Mouse (Mus musculus): Measurements from ENCODE around the gene Hoxa1. TPM values are rescaled to one million over a fixed set of nuclear protein-coding genes. Genes with fewer than 3 reads are reported as not detected.

Hoxa1 gene
- 0.39 and 0.52 TPM in 2 replicates for polyA plus RNA-seq (2015; fragmentation: Nextera tagmentation; extraction: Ambion mirVana)

DNA sequence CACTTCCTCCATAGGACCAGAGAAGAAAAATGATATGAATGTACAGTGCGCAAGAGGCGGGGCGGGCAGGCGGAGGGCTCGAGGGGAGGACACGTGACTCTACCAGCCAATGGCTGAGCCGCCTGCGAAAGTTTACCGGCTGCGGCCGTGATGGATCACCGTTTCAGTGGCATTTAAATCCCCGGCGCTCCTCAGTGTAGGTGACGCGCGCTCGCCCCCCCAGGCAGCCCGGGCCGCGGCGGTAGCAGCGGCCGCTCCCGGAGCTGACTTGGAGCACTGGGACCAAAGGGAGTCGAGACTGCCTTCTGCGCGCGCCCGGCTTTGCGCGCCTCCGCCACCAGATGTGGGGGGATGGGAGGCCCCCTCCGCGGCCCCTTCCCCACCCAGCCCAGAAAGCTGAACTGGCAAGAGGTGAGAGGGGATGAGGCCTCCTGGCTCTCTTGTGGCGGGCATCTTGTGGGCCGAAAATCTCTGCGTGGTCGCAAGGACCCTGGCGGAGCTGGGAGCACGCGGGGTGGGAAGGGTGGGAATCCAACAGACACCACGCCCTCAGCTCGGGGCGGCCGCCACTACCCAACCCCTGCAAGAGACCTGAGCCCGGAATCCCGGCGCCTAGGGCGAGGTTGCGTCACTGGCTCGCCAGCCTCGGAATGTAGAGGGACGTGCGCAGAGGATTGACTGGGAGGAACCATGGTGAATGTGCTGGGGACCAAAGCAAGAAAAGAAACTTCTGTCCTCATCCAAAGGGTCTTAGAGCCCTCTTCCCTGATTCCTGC, at the start of gene Hoxa1:
TSS of gene Hoxa1 (minus strand) at position 42 of the 776 bp plus-strand sequence.
- ATAC-seq (ENCODE audit: insufficient number of reproducible peaks, low FRiP score, low TSS enrichment, low read depth), result peak; percentile 55
- Histone ChIP-seq H3K9me3 (replicated peaks) (no peaks in the 10 kb centered on the region), H3K27me3 (peaks cover 96% of the 10 kb centered on the region), H3K36me3 (no peaks in the 10 kb centered on the region), H3K4me2 (replicated peaks) (peak within 1 kb of the TSS; percentile 98), H3K9ac (peak within 1 kb of the TSS; percentile 26; the same call in 1 of the 2 replicates), H3K4me1 (peaks cover 14% of the 10 kb centered on the region), H3K27ac (replicated peaks) (no peak within 1 kb of the TSS), H3K4me3 (replicated peaks) (peak within 1 kb of the TSS; percentile 57)
- WGBS, result under 1% methylated on average over 55 of the region's 55 CpGs

- no peak overlapping the region for H3K27ac ChIP-seq (replicated peaks)
Observed at GRCm38 (mm10) chr6:52207684-52207976, 49.5 kb upstream of the Hoxa1 start.

DNA sequence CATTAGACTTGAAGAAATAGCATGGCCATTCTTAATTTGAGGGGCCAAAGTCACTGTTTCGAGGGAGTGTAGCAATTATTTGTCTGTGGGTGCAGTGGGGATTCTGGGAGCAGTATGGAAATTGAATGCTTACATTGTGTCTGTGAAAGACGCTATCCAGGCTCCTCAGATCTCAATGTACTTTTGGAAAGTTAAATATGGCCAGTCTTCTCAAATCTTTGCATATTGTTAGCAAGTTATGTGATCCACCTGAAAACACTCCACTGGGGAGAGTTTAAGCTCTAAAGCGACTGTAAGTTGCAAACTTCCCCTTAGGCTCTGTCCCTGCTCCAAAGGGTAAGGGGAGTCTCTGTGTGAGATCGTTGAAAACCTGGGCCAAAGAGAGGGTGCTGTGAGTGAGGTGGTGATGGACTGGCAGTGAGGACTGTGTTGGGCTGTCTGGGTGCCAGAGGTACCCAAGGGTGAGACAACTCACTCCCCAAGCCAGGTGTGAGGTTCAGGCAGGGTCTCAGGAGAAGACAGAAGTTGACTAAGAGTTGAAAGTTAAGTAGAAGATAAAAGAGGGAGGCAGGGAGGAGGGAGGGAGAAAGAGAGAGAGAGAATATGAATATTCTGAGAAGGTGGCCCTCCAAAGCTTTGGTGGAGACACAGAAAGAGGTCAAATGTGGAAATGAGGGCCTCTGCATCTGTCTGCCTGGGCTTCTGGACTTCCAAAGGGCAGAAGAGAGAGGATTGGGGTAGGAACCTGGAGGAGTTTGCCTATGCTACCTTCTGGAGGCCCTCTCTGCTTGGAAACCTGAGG, 49.0 kb upstream of the Hoxa1 start:
- H3K4me2 ChIP-seq (replicated peaks), result no peak overlapping the region
- ATAC-seq (ENCODE audit: insufficient number of reproducible peaks, low FRiP score, low TSS enrichment, low read depth), result no peak
- H3K36me3 ChIP-seq, result no peaks in the 10 kb centered on the region
- H3K9me3 ChIP-seq (replicated peaks), result no peaks in the 10 kb centered on the region
- 3% methylated on average over 4 of the region's 4 CpGs for WGBS
- peaks cover 29% of the 10 kb centered on the region for H3K4me1 ChIP-seq
- no peak overlapping the region for H3K4me3 ChIP-seq (replicated peaks)
- peaks cover 98% of the 10 kb centered on the region for H3K27me3 ChIP-seq
- no peak overlapping the region for H3K27ac ChIP-seq (replicated peaks)
- H3K9ac ChIP-seq, result no peak overlapping the region

More at GRCm38 (mm10) chr6:52207684-52207976, 49.5 kb upstream of the Hoxa1 start:
- H3K4me3 ChIP-seq (replicated peaks), result no peak overlapping the region
- no peak overlapping the region for H3K4me2 ChIP-seq (replicated peaks)
- H3K9me3 ChIP-seq (replicated peaks), result no peaks in the 10 kb centered on the region
- no peak for ATAC-seq (ENCODE audit: insufficient number of reproducible peaks, low FRiP score, low TSS enrichment, low read depth)
- peaks cover 30% of the 10 kb centered on the region for H3K4me1 ChIP-seq
- peaks cover 98% of the 10 kb centered on the region for H3K27me3 ChIP-seq
- H3K9ac ChIP-seq, result no peak overlapping the region
- no peaks in the 10 kb centered on the region for H3K36me3 ChIP-seq

- Histone ChIP-seq H3K4me3 (replicated peaks) (no peak overlapping the region), H3K27me3 (peaks cover 98% of the 10 kb centered on the region), H3K4me2 (replicated peaks) (no peak overlapping the region), H3K4me1 (peaks cover 24% of the 10 kb centered on the region), H3K27ac (replicated peaks) (no peak overlapping the region), H3K9ac (no peak overlapping the region), H3K36me3 (no peaks in the 10 kb centered on the region), H3K9me3 (replicated peaks) (no peaks in the 10 kb centered on the region)
- no peak for ATAC-seq (ENCODE audit: insufficient number of reproducible peaks, low FRiP score, low TSS enrichment, low read depth)
- WGBS, result 3% methylated on average over 55 of the region's 55 CpGs
Observed at GRCm38 (mm10) chr6:52205638-52206621, 47.8 kb upstream of the Hoxa1 start.

- peaks cover 99% of the 10 kb centered on the region for H3K27me3 ChIP-seq
Observed at GRCm38 (mm10) chr6:52205221-52205620, 47.1 kb upstream of the Hoxa1 start.

DNA sequence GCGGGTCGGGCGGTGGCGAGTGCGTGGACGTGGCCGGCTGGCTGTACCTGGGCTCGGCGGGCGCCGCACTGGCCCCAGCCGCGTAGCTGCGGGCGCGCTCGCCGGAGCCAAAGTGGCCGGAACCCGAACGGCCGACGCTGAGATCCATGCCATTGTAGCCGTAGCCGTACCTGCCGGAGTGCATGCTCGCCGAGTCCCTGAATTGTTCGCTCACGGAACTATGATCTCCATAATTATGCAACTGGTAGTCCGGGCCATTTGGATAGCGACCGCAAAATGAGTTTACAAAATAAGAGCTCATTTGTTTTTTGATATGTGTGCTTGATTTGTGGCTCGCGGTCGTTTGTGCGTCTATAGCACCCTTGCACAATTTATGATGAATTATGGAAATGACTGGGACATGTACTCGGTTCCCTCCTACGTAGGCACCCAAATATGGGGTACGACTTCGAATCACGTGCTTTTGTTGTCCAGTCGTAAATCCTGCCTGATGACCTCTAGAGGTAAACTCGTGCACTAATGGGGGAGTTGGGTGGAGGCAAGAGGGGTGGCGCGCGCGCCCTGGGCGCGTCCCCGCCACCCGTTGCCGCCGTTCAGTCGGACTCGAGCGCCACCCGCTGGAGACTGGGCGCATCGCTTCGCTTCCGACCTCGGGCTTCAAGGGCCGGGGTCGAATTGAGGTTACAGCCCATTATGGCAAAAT, 46.1 kb upstream of the Hoxa1 start, which contains the start of gene Hoxa5:
TSS of gene Hoxa5 (minus strand) at position 538 of the 703 bp plus-strand sequence.
- peak within 1 kb of the TSS; percentile 32 for H3K4me3 ChIP-seq (replicated peaks)
- no peaks in the 10 kb centered on the region for H3K36me3 ChIP-seq
- H3K27me3 ChIP-seq, result peaks cover 99% of the 10 kb centered on the region
- peaks cover 24% of the 10 kb centered on the region for H3K4me1 ChIP-seq
- H3K9ac ChIP-seq, result no peak within 1 kb of the TSS
- H3K27ac ChIP-seq (replicated peaks), result no peak within 1 kb of the TSS
- H3K9me3 ChIP-seq (replicated peaks), result no peaks in the 10 kb centered on the region
- peak within 1 kb of the TSS; percentile 45 for H3K4me2 ChIP-seq (replicated peaks)
- WGBS, result under 1% methylated on average over 65 of the region's 65 CpGs
- ATAC-seq (ENCODE audit: insufficient number of reproducible peaks, low FRiP score, low TSS enrichment, low read depth), result no peak

More at GRCm38 (mm10) chr6:52205221-52205620, 47.1 kb upstream of the Hoxa1 start:
- H3K9ac ChIP-seq, result no peak overlapping the region
- no peak overlapping the region for H3K27ac ChIP-seq (replicated peaks)
- no peak overlapping the region for H3K4me2 ChIP-seq (replicated peaks)
- no peak for ATAC-seq (ENCODE audit: insufficient number of reproducible peaks, low FRiP score, low TSS enrichment, low read depth)
- H3K4me1 ChIP-seq, result peaks cover 24% of the 10 kb centered on the region
- WGBS, result 6% methylated on average over 14 of the region's 14 CpGs
- no peaks in the 10 kb centered on the region for H3K9me3 ChIP-seq (replicated peaks)
- no peaks in the 10 kb centered on the region for H3K36me3 ChIP-seq
- H3K4me3 ChIP-seq (replicated peaks), result no peak overlapping the region

- H3K4me3 ChIP-seq (replicated peaks), result peak overlapping the region; percentile 32
- no peak overlapping the region for H3K9ac ChIP-seq
- H3K27me3 ChIP-seq, result peaks cover 99% of the 10 kb centered on the region
- whole genome bisulfite sequencing, result under 1% methylated on average over 46 of the region's 46 CpGs
- no peaks in the 10 kb centered on the region for H3K9me3 ChIP-seq (replicated peaks)
- H3K4me2 ChIP-seq (replicated peaks), result peak overlapping the region; percentile 45
- no peak overlapping the region for H3K27ac ChIP-seq (replicated peaks)
- H3K4me1 ChIP-seq, result peaks cover 19% of the 10 kb centered on the region
- no peaks in the 10 kb centered on the region for H3K36me3 ChIP-seq
- no peak for ATAC-seq (ENCODE audit: insufficient number of reproducible peaks, low FRiP score, low TSS enrichment, low read depth)
Observed at GRCm38 (mm10) chr6:52203371-52204049, 45.4 kb upstream of the Hoxa1 start.

DNA sequence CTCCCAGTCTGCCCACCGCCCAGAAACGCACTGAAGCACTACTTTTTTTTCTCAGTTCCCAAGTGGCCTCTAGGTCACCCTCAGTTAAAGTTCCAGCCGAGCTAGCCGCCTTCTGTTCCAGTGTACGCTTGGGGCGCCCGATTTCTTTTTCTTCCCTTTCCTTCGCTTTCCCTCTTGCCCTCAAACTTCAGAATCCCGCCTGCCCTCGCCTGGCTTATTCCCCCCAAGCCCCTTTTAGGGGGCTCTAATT, 44.9 kb upstream of the Hoxa1 start:
- WGBS, result 3% methylated on average over 10 of the region's 10 CpGs
- Histone ChIP-seq H3K9ac (no peak overlapping the region), H3K36me3 (no peaks in the 10 kb centered on the region), H3K4me3 (replicated peaks) (peak overlapping the region; percentile 32; the same call in 1 of the 2 replicates), H3K27ac (replicated peaks) (no peak overlapping the region), H3K27me3 (peaks cover 99% of the 10 kb centered on the region), H3K9me3 (replicated peaks) (no peaks in the 10 kb centered on the region), H3K4me2 (replicated peaks) (peak overlapping the region; percentile 8; the same call in 1 of the 2 replicates), H3K4me1 (peaks cover 16% of the 10 kb centered on the region)
- ATAC-seq (ENCODE audit: insufficient number of reproducible peaks, low FRiP score, low TSS enrichment, low read depth), result no peak

GRCm38 (mm10) chr6:52202362-52203120, 44.4 kb upstream of the Hoxa1 start:
- no peaks in the 10 kb centered on the region for H3K9me3 ChIP-seq (replicated peaks)
- peaks cover 16% of the 10 kb centered on the region for H3K4me1 ChIP-seq
- no peak for ATAC-seq (ENCODE audit: insufficient number of reproducible peaks, low FRiP score, low TSS enrichment, low read depth)
- H3K27me3 ChIP-seq, result peaks cover 100% of the 10 kb centered on the region
- H3K4me2 ChIP-seq (replicated peaks), result no peak overlapping the region
- no peak overlapping the region for H3K27ac ChIP-seq (replicated peaks)
- WGBS, result 5% methylated on average over 22 of the region's 22 CpGs
- peak overlapping the region; percentile 32; the same call in 1 of the 2 replicates for H3K4me3 ChIP-seq (replicated peaks)
- H3K9ac ChIP-seq, result no peak overlapping the region
- no peaks in the 10 kb centered on the region for H3K36me3 ChIP-seq

All from embryonic facial prominence, embryonic 15.5 days (tissue).